Mouse (Mus musculus): Measurements from ENCODE around the gene Brpf1. TPM values are rescaled to one million over a fixed set of nuclear protein-coding genes. Genes with fewer than 3 reads are reported as not detected.

Gene Brpf1
- polyA plus RNA-seq, 1 experiment = 6.0 TPM

DNA sequence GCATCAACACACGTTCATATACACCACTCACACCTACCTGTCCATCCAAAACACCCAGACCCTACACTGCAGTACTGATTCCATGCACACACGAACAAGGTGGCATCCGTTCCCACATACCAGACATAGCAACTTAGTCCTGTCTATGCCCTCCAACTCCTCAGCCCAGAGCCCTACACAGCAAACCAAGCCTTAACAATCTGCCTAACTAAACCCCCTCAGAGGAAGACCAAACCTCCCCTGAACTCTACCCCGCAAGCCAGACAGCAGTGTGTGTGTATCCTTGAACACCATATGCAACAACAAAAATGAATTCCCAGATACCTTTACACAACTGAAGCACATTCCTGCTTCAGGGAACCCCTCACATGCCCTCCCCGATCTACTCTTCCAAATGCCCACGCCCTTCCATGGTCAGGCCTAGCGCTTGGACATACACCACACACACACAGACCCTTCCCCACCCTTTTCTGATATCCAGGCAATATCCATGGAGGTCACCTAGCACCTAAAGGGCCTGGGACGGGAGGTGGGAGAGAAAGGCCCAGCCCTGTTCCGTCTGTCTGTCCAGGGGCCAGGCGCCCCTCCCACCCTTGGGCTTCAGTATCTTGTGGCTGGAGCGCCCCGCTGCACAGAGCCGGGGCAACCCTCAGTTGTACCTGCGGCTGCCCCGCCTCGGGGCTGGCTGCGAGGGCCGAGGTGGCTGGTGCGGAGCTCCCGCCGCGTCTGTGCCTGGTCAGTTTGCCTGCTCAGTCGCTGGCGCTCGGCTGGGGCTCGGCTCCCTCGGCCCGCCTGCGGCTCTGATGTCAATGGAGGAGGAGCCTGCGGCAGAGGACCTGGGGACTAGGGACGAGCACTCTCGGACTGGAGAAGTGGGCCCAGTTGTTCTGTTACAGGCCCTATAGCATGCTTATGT lies 36.5 kb downstream of the Brpf1 start, which contains the start of gene Camk1:
Gene Camk1, minus strand, starts transcription at position 808 of the 916 bp plus-strand sequence.
- H3K4me1 ChIP-seq (ENCODE audit: control insufficient read depth) = peaks cover 14% of the 10 kb centered on the region
- peak within 1 kb of the TSS; percentile 59 for H3K4me3 ChIP-seq (replicated peaks)

DNA sequence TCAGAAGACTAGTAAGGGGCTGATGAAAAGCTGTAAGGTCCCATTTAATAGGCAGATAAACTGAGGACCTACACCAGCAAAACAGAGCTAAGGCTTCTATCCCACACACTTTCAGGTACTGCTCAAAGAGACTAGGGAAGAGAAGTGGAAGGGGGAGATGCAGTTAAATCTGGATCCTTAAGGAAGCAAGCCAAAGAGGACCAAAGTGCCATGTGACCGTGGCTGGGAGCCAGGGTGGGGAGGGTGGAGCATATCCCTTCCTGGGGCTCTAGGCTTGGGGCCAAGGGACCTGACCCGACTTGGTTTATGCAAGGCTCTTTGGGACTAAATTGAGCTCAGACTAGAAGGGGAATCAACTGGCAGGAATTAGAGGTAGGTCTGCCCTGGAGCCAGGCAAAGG lies 37.4 kb downstream of the Brpf1 start:
- H3K4me3 ChIP-seq (replicated peaks) = no peak overlapping the region

More for the DNA sequence above, 36.5 kb downstream of the Brpf1 start, which contains the start of gene Camk1:
- peaks cover 10% of the 10 kb centered on the region for H3K27me3 ChIP-seq (ENCODE audit: control insufficient read depth)
- H3K9me3 ChIP-seq (ENCODE audit: control insufficient read depth, low read length) = no peaks in the 10 kb centered on the region
- H3K36me3 ChIP-seq (ENCODE audit: control insufficient read depth) = no peaks in the 10 kb centered on the region; the same call in 1 of the 2 replicates
- TF ChIP-seq TAL1 (IDR thresholded peaks at IDR 0.05; ENCODE audit: low read length) (no peak), GATA1 (IDR thresholded peaks at IDR 0.05; ENCODE audit: low read length) (no peak)

DNA sequence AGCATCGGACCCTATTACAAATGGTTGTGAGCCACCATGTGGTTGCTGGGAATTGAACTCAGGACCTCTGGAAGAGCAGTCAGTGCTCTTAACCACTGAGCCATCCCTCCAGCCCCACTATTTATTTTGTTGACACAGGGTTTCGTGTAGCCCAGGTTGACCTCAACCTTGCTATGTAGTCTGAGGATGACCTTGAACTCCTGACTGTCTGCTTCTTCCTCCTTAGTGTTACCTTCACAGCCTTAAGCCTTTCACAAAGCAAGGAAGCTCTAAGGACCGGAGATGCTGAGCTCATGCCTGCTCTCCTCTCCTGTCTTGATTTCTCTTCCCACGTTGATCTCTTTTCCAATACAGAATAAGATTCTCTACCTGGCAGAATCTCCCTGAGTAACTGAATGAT lies 40.0 kb downstream of the Brpf1 start:
- Histone ChIP-seq H3K27me3 (ENCODE audit: control insufficient read depth) (peaks cover 10% of the 10 kb centered on the region), H3K36me3 (ENCODE audit: control insufficient read depth) (no peaks in the 10 kb centered on the region)
- TF ChIP-seq TAL1 (IDR thresholded peaks at IDR 0.05; ENCODE audit: low read length) = no peak
- no peak for TF ChIP-seq GATA1 (IDR thresholded peaks at IDR 0.05; ENCODE audit: low read length)

More for the DNA sequence above, 37.4 kb downstream of the Brpf1 start:
- H3K4me1 ChIP-seq (ENCODE audit: control insufficient read depth) = peaks cover 14% of the 10 kb centered on the region
- TF ChIP-seq TAL1 (IDR thresholded peaks at IDR 0.05; ENCODE audit: low read length) (no peak), GATA1 (IDR thresholded peaks at IDR 0.05; ENCODE audit: low read length) (no peak)
- H3K36me3 ChIP-seq (ENCODE audit: control insufficient read depth) = no peaks in the 10 kb centered on the region; the same call in 1 of the 2 replicates
- H3K9me3 ChIP-seq (ENCODE audit: control insufficient read depth, low read length) = no peaks in the 10 kb centered on the region
- H3K27me3 ChIP-seq (ENCODE audit: control insufficient read depth) = peaks cover 10% of the 10 kb centered on the region

DNA sequence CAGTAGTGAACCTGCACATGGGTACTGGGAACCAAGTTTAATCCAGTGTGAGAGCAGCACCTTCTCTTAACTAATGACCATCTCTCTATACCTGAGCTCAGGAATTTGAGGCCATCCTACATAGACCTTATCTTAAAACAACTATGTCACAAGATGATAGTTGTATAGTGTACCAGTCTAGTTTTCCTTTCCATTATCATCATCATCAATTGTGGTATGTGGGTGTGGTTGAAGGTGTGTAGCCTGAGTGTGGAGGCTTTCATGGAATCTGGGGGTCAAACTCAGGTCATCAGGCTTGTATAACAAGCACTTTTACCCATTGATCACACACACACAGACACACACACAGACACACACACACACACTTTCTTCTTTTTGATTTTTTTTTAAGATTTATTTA lies 43.6 kb downstream of the Brpf1 start:
- no peak overlapping the region for H3K4me3 ChIP-seq (replicated peaks)
- H3K9me3 ChIP-seq (ENCODE audit: control insufficient read depth, low read length) = no peaks in the 10 kb centered on the region
- no peaks in the 10 kb centered on the region for H3K4me1 ChIP-seq (ENCODE audit: control insufficient read depth)
- H3K27me3 ChIP-seq (ENCODE audit: control insufficient read depth) = peaks cover 2% of the 10 kb centered on the region
- H3K36me3 ChIP-seq (ENCODE audit: control insufficient read depth) = no peaks in the 10 kb centered on the region
- TF ChIP-seq GATA1 (IDR thresholded peaks at IDR 0.05; ENCODE audit: low read length) = no peak
- no peak for TF ChIP-seq TAL1 (IDR thresholded peaks at IDR 0.05; ENCODE audit: low read length)

More for the DNA sequence above, 40.0 kb downstream of the Brpf1 start:
- Histone ChIP-seq H3K4me1 (ENCODE audit: control insufficient read depth) (peaks cover 14% of the 10 kb centered on the region), H3K9me3 (ENCODE audit: control insufficient read depth, low read length) (no peaks in the 10 kb centered on the region), H3K4me3 (replicated peaks) (no peak overlapping the region)

DNA sequence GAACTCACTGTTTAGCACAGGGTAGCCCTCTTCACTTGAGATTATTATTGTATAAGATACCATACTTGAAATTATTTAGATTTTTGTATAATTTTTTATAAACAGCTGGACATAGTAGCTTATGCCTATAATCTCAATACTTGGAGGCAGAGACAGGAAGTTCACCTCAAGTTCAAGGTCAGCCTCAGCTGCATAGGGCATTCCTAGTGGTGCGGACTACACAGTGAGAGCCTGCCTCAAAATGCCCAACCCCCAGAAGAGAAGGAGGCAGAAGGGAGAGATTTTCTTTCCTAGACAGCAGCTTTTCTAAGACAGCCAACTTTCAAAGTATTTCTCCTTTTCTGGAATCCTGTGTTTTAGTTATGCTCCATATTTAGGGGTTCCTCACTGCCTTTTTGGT lies 44.2 kb downstream of the Brpf1 start:
- no peaks in the 10 kb centered on the region for H3K9me3 ChIP-seq (ENCODE audit: control insufficient read depth, low read length)
- TF ChIP-seq GATA1 (IDR thresholded peaks at IDR 0.05; ENCODE audit: low read length) = no peak
- TF ChIP-seq TAL1 (IDR thresholded peaks at IDR 0.05; ENCODE audit: low read length) = no peak
- H3K4me1 ChIP-seq (ENCODE audit: control insufficient read depth) = no peaks in the 10 kb centered on the region
- H3K27me3 ChIP-seq (ENCODE audit: control insufficient read depth) = peaks cover 2% of the 10 kb centered on the region
- H3K4me3 ChIP-seq (replicated peaks) = no peak overlapping the region
- no peaks in the 10 kb centered on the region for H3K36me3 ChIP-seq (ENCODE audit: control insufficient read depth)

DNA sequence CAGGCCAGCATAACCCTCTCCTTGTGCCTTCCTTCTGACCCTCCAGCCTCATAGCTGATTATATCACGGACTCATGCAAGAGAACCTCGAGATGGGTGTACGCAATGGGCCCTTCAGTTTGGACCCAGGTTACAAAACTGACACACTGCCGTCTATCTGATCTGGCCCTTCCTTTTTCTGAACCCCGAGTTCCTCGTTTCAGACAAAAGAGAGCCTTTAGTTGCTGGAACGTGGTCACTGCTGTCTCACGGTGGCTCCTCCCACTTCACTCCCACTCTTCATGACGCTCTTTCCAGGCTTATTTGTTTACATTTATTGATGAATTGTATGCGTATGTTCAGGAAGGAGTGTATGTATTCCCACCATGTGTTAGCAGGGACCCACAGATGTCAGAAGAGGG lies 44.7 kb downstream of the Brpf1 start:
- Histone ChIP-seq H3K9me3 (ENCODE audit: control insufficient read depth, low read length) (no peaks in the 10 kb centered on the region), H3K4me1 (ENCODE audit: control insufficient read depth) (no peaks in the 10 kb centered on the region), H3K4me3 (replicated peaks) (no peak overlapping the region), H3K27me3 (ENCODE audit: control insufficient read depth) (peaks cover 2% of the 10 kb centered on the region), H3K36me3 (ENCODE audit: control insufficient read depth) (no peaks in the 10 kb centered on the region)
- TF ChIP-seq TAL1 (IDR thresholded peaks at IDR 0.05; ENCODE audit: low read length) (no peak), GATA1 (IDR thresholded peaks at IDR 0.05; ENCODE audit: low read length) (no peak)

DNA sequence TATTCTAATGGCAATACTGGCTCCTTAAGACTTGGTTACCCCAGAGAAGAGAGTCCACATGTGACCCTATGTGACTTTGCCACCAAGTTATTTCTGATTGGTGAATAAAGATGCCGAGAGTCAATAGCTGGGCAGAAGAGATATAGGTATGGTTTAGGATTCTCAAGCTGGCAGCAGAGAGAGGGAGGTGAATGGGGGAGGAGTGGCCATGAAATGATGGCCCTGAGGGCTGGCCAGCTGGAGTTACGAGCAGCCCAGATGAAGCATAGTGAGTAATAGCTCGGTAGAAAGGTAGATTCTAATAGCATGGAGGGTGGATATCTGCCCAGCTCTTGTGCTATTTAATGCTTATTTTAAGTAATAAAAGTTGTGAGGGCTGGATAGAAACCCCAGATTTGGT lies 45.9 kb downstream of the Brpf1 start:
- Histone ChIP-seq H3K36me3 (ENCODE audit: control insufficient read depth) (no peaks in the 10 kb centered on the region), H3K9me3 (ENCODE audit: control insufficient read depth, low read length) (no peaks in the 10 kb centered on the region), H3K27me3 (ENCODE audit: control insufficient read depth) (peaks cover 2% of the 10 kb centered on the region), H3K4me3 (replicated peaks) (no peak overlapping the region), H3K4me1 (ENCODE audit: control insufficient read depth) (no peaks in the 10 kb centered on the region)
- TF ChIP-seq GATA1 (IDR thresholded peaks at IDR 0.05; ENCODE audit: low read length) (no peak), TAL1 (IDR thresholded peaks at IDR 0.05; ENCODE audit: low read length) (no peak)

DNA sequence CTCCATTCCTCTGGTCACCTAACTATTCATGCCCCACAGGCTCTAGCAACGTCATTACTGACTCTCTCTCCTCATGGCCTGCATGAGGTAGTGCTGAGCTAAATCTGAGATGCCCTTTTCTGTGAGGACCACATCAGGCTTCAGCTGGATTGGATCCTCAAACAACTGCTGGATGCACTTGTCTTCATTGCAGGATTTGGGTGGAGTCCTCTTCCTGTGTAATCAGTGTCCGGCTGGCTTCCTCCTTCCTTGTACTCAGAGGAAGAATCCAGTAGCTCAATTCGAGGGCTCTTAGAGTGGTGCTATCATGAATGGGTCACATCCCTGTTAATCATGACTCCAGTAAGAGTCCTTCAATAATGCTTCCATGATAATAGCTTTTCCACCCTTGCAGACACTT lies 46.8 kb downstream of the Brpf1 start:
- Histone ChIP-seq H3K36me3 (ENCODE audit: control insufficient read depth) (no peaks in the 10 kb centered on the region), H3K27me3 (ENCODE audit: control insufficient read depth) (peaks cover 2% of the 10 kb centered on the region), H3K4me3 (replicated peaks) (no peak overlapping the region), H3K9me3 (ENCODE audit: control insufficient read depth, low read length) (no peaks in the 10 kb centered on the region), H3K4me1 (ENCODE audit: control insufficient read depth) (no peaks in the 10 kb centered on the region)
- no peak for TF ChIP-seq GATA1 (IDR thresholded peaks at IDR 0.05; ENCODE audit: low read length)
- no peak for TF ChIP-seq TAL1 (IDR thresholded peaks at IDR 0.05; ENCODE audit: low read length)

DNA sequence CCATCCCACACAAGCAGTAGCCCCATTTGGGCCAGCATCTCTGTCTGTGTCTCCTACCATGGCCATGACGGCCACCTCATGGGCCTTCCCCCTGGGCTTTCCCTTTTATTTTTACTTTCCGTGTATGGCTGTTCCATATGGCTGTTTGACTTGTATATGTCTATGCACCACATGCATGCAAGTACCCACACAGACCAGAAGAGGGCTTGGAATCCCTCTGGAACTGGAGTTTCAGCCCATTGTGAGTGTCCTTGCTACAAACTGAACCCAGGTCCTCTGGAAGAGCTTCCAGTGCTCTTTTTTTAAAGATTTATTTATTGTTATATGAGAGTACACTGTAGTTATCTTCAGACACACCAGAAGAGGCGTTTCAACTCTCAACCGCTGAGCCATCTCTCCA lies 54.5 kb downstream of the Brpf1 start:
- TF ChIP-seq TAL1 (IDR thresholded peaks at IDR 0.05; ENCODE audit: low read length) (no peak), GATA1 (IDR thresholded peaks at IDR 0.05; ENCODE audit: low read length) (no peak)
- no peaks in the 10 kb centered on the region; the same call in 1 of the 2 replicates for H3K27me3 ChIP-seq (ENCODE audit: control insufficient read depth)
- H3K36me3 ChIP-seq (ENCODE audit: control insufficient read depth) = peaks cover 3% of the 10 kb centered on the region; the same call in 1 of the 2 replicates
- no peaks in the 10 kb centered on the region; the same call in 1 of the 2 replicates for H3K4me1 ChIP-seq (ENCODE audit: control insufficient read depth)
- no peak overlapping the region for H3K4me3 ChIP-seq (replicated peaks)
- H3K9me3 ChIP-seq (ENCODE audit: control insufficient read depth, low read length) = no peaks in the 10 kb centered on the region

Data from erythroblast, embryonic 14.5 days (primary cell).